Mouse (Mus musculus): ENCODE measurements at regions not wholly inside any gene's neighbourhood (a gene's known extent, or its start where the extent isn't known, plus 50 kb on each side); places are given as distances from the start of the nearest gene placed in this dataset.
"Not testable (repeated sequence)": the region's sequence is repeated elsewhere in the genome, so short reads cannot be mapped to it uniquely, and the experiment has no call there.

DNA sequence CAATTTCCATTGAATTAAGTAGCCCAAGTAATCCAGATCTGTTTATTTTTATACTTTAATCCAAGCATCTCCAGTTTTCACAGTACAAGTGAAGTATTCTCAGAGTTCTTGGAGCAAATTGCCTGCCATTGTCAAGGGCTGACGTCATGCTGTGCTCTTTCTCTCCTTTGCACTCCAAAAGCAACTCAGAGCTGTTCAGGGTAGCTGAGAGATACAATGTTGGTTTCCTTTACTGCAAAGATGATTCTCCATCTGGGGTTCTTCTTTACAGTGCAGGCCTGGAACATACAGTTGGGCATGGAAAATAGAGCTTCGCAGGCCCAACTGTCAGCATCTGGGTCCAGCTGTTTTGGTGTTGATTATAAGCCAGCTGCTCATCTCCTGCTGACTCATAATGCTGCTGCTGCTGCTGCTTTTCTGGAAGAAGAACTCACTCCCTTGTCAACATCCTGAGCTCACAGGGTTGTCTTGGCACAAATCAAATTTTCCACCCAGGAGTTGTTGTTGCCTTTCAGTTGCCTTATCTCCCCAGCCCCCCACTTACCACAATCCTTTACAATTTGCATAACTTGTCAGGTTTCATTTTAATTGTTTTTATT lies 454.7 kb upstream of the Slc5a7 start:
- peak in 1 of 2 experiments; percentile 35 for DNase-seq (ENCODE audit: low spot score in 2 of 2)

DNA sequence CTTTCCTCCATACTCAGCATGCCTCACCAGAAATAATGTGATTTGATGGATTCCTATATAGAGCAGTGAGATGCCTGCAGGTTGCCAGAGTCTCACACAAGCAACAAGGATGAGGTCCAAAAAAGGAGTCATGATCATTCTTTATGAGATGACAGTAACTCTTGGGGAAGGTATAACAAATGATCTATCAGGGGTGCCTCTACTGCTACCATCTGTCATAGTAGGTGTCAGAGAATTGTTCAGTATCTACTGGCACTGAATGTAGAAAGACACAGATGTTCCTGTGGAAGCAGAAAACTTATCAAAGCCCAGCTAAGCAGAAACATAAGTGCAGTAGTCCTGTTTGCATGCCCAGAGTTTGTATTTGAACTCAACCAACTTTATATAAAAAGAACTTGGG lies 454.1 kb upstream of the Slc5a7 start:
- DNase-seq (ENCODE audit: low spot score in 2 of 2): no peak

DNA sequence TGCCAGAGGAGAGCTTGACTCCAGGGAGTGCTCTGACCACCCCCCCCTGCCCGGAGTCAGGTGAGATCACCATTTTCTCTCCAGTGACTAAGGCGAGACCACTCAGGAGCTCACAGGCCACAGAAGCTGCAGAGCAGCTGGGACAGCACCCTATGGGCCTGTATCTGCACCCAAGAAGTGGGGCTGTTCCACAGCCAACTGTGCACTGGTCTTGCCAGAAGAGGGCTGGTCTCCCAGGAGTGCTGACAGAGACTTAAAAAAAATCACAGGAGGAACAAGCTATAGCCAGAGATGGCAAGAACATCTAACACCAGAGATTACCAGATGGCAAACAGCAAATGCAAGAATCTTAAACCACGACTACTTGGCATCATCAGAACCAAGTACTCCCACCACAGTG lies 437.0 kb upstream of the Slc5a7 start:
- DNase-seq (ENCODE audit: low spot score in 2 of 2): no peak

DNA sequence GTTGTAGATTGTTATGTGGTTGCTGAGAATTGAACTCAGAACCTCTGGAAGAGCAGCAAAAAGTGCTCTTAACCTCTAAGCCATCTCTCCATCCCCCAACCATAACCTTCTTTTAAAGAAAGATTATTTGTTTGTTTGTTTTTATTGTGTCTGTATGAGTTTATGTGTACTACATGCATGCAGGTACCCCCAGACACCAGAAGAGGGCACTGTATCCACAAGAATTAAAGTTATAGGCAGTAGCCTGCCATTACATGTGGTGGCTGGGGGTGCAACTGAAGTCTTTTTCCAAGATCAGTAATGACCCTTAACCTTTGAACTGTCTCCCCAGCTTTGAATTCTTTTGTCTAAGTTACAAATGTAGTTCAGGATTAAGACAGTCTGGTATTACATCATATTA lies 428.8 kb upstream of the Slc5a7 start:
- no peak for DNase-seq (ENCODE audit: low spot score in 2 of 2)

DNA sequence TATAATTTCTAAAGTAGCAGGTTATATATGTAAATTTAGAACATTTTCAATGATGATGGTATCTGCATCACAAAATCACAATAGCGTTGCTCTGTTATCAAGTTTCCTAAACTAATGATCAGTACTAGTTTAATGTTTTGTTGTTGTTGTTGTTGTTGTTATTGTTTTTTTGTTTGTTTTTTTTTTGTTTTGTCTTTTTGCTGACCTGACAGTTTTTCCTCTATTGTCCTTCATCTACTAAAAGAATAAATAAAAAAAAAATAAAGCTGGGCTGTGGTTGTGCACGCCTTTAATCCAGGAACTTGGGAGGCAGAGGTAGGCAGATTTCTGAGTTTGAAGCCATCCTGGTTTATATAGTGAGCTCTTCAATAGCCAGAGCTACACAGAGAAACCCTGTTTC lies 427.9 kb upstream of the Slc5a7 start:
- no peak for DNase-seq (ENCODE audit: low spot score in 2 of 2)

DNA sequence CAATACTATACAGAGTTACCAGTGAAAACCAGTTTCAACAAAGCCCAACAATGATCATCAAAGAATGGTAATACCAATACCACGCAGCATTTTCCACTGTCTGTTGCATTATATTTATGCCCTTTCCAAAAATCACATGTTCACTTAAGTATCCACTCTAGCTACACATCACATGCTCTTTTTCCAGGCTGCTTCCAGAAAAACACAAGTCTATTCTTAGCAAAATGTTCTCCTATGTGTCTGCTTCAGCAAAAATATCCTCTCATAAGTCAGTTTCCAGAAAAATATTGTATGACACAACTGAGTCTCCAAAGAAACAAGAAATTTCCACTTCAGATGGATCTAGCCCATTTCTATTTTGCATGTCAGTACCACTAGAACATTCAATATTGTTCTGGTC lies 414.2 kb upstream of the Slc5a7 start:
- DNase-seq (ENCODE audit: low spot score in 2 of 2): no peak

DNA sequence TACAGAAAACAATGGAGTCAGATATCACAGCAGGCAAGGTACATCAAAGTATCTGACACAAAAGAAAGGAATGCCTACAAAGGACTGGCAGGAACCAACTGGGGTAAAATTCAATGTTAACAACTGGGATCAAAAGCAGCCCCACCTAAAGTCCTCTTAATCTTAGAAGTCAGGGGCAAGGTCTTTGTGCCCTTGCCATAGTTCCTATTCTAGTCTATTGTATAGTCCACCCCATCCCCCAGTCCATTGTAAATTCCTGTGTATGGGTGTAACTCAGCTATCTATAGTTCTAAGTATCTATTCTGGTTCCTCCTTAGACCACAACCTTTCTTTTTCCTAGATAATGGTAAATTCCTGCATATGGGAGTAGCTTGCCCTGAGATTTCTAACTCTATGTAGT lies 409.0 kb upstream of the Slc5a7 start:
- not testable (repeated sequence) for DNase-seq (ENCODE audit: low spot score in 2 of 2)

DNA sequence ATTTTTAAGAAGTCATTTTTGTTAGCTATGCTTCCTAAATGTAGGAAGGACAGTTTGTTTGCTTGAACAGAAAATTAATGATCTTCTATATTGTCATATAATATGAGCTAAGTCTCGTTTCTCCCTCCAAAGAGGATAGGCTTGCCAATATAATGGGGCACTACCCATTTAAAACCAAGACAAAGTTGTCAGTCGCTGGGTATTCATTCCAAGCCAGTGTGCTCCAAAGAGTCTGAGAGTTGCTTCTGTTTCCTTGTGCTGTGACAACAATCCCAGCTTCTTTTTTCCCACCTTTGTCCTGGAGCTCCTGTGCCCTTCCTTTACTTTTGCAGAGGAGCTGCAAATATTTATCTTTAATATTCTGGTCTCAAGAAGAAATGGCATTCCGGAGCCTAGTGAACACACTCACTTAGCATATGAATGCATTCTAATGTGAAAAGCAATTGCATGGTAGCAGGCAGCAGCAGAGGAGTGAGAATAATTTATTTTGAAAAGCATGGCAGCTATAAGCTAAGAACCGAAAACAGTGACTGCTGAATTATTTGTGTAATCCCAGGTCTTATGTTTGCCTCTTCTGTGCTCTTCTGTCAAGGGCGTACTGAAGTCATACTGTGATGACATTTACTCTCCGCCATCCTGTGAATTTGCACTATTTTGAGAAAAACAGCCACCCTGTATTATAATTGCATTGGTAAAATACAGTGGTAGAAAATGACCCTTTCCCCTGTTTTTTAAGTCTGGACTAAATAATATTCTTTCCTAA lies 402.7 kb upstream of the Slc5a7 start:
- DNase-seq (ENCODE audit: low spot score in 2 of 2): no peak

DNA sequence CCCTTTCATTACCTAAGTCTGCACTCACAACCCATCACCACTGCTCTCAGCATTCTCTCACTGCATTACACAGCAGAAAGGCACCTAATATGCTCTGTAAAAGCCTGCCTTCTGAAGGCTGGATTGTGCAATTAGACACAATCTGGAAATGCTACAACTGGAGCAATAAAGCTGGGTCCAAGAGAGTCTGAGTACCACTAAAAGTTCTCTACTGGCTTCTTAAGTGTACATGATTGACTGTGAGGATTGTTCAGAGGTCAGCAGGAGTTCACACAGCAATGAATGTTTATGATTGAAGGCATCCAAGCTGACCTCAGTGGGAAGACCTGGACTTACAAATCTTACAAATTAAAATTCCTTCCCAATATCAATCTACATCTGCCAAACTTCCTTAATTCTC lies 395.8 kb upstream of the Slc5a7 start:
- no peak for DNase-seq (ENCODE audit: low spot score in 2 of 2)

DNA sequence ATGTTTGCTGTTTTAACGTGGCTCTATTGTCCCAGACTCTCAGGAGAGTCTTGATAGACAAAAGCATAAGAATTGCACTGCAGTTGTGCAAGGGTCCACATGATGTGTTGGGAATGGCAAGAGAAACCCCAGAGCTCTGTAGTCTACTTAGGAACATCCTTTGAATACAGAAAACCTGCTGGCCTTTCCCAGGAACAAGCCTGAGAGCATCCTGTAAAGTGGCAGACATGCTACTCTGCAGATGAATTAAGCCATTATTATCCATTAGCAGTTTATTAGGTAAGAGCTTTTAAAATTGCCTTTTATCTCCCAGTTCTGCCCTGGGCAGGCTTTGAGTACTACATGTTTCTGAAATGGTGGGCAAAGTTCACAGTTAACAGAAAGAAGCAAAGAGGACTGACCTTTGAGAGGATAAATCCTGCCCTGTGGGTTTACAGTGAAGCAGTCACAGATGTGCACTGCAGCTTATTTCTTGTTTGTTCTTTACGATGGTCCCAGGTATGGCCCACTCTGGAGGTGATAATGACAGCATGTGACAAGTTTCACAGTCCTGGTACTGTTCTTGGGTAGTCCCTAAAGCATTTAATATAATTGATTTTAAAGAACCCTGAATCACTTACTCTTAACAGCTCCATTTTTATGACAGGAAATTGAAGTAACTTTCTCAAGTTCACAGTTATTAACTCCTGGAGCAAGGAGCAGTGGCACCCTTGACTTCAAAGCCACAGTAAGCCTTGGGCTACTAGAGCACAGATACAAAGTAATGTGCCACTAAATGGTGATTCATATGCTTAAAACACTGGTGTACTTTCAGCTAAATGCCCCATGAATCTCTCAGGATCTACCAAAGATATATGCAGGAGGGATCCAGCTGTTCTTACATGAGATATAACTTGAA lies 386.6 kb upstream of the Slc5a7 start:
- DNase-seq (ENCODE audit: low spot score in 2 of 2): no peak

DNA sequence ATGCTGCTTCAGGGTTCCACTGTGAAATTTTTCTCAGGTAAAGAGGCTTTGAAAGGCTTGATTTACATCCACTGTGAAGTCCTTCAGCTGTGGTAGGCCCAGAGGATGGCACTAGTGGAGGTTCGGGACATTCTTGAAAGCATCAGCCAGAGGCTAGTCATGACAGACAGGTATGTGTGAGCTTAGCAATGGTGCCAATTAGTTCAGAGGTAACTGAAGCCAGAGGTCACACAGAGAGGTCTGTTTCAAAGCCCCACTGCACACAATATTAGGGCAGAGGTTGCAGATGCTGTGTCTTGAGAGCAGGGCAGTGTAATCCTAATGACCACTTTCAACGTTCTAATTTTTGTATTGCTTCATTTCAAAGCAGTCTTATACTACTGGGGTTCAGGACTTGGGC lies 379.3 kb upstream of the Slc5a7 start:
- no peak for DNase-seq (ENCODE audit: low spot score in 2 of 2)

DNA sequence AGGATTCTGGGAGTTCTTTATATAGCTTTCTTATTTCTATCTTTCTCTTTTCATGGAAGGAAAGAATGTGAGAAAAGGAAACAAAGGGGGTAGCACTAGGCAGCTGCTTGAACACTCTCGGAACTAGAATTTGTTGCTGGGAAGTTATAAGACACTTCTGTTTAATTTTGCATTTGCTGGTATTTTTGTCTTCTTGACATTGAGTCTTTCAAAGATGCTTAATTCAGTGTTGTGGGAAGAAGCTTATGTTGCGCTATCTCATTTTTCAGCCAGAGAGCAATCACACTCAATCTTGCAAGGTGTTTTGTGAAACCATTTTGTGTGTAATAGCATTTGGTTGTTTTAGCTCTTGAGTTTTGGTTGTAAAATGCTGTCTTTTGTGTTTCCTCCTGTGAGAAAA lies 370.7 kb upstream of the Slc5a7 start:
- DNase-seq (ENCODE audit: low spot score in 2 of 2): no peak

DNA sequence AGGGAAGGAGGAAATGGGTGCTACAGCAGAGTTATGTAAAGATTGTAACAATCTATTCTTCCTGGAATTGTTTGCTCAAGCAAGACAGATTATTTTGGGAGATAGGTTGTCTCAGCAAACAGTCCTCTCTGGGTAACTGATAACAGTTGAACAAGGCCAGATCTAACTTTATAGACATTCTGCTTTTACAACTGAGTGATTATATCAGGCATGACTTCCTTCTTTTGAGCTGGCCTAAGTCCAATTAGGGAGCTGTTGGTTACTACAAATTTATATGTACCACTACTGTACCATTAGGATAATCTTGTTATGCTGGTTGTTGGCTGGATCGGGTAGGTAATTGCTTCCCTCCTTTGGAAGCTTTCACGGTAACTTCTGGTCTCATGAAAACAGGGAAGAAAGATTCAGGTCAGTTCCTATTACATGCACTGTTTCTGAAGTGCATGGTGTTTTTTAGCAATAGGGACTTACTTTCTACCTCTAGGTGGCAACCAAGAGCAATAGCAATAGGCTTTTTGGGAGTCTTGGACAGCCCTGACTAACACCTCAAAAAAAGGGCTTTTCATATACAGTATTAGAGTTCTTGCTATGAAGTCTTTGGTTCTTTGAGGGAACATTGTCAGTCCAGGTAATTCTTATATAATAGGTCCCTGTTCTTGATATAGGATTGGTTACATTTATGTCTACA lies 363.9 kb upstream of the Slc5a7 start:
- no peak for DNase-seq (ENCODE audit: low spot score in 2 of 2)

DNA sequence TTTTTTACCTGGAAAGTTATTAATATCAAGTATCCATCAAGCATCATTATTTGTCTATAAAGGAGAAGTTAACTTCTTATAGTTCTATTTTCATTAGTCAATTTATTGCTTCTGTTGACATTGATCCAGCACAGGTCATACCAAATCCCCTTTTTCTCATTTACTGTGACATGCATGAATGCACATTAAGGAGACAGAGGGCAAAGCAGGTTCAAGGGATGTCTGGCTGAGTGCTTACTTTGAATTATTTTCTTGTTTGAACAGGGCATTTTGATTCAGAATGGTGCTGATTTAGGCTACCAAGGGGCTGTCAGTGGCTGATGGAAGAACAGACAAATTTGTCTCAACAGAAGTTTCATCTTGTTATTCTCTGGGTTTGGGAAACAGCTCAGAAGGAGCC lies 357.7 kb upstream of the Slc5a7 start:
- no peak for DNase-seq (ENCODE audit: low spot score in 2 of 2)
